Mouse (Mus musculus): ENCODE data around the gene Plekhm3. TPM values are rescaled to one million over a fixed set of nuclear protein-coding genes. Genes with fewer than 3 reads are reported as not detected.
"Not testable (repeated sequence)": the region's sequence is repeated elsewhere in the genome, so short reads cannot be mapped to it uniquely, and the experiment has no call there.

Gene Plekhm3
- polyA plus RNA-seq, 1 experiment from 2014 or later, result 6.0 TPM

- H3K4me3 ChIP-seq (ENCODE audit: low read length), result peak overlapping the region; percentile 96
- peak overlapping the region; percentile 92 for H3K9ac ChIP-seq (ENCODE audit: low read length)
- ATAC-seq (ENCODE audit: low read depth), result 0 out of 2 replicates have a peak, but pooled peaks have one; percentile 23
- H3K4me1 ChIP-seq (replicated peaks; ENCODE audit: control insufficient read depth, insufficient read depth, low read length), result no peaks in the 10 kb centered on the region
- H3K36me3 ChIP-seq (ENCODE audit: control insufficient read depth, insufficient read depth, low read length), result no peaks in the 10 kb centered on the region
- H3K27me3 ChIP-seq (ENCODE audit: control insufficient read depth, insufficient read depth, low read depth, low read length), result no peaks in the 10 kb centered on the region
- H3K27ac ChIP-seq (ENCODE audit: low read length), result no peak overlapping the region
- WGBS, result 42% methylated on average over 8 of the region's 8 CpGs
- H3K9me3 ChIP-seq (ENCODE audit: control insufficient read depth, low read length), result no peaks in the 10 kb centered on the region
- H3K4me2 ChIP-seq (ENCODE audit: low read depth, low read length), result peak overlapping the region; percentile 64
Measured at GRCm38 (mm10) chr1:64957021-64957489, 431 bp upstream of the Plekhm3 start.

- not testable (repeated sequence) for ATAC-seq (ENCODE audit: low read depth); H3K27ac ChIP-seq (ENCODE audit: low read length); H3K27me3 ChIP-seq (ENCODE audit: control insufficient read depth, insufficient read depth, low read depth, low read length); H3K36me3 ChIP-seq (ENCODE audit: control insufficient read depth, insufficient read depth, low read length); H3K4me3 ChIP-seq (ENCODE audit: low read length); H3K4me1 ChIP-seq (replicated peaks; ENCODE audit: control insufficient read depth, insufficient read depth, low read length); H3K9ac ChIP-seq (ENCODE audit: low read length); H3K9me3 ChIP-seq (ENCODE audit: control insufficient read depth, low read length); H3K4me2 ChIP-seq (ENCODE audit: low read depth, low read length)
- WGBS, result 87% methylated on average over 7 of the region's 7 CpGs
Measured at GRCm38 (mm10) chr1:64954786-64955185, 1.8 kb downstream of the Plekhm3 start.

- Histone ChIP-seq H3K4me3 (ENCODE audit: low read length) (no peak overlapping the region), H3K27me3 (ENCODE audit: control insufficient read depth, insufficient read depth, low read depth, low read length) (no peaks in the 10 kb centered on the region), H3K9ac (ENCODE audit: low read length) (no peak overlapping the region), H3K4me2 (ENCODE audit: low read depth, low read length) (no peak overlapping the region), H3K27ac (ENCODE audit: low read length) (no peak overlapping the region), H3K36me3 (ENCODE audit: control insufficient read depth, insufficient read depth, low read length) (no peaks in the 10 kb centered on the region), H3K4me1 (replicated peaks; ENCODE audit: control insufficient read depth, insufficient read depth, low read length) (0 out of 2 replicates have a peak, but pooled peaks cover 6% of the 10 kb centered on the region), H3K9me3 (ENCODE audit: control insufficient read depth, low read length) (no peaks in the 10 kb centered on the region)
- 91% methylated on average over 3 of the region's 3 CpGs for WGBS
- no peak for ATAC-seq (ENCODE audit: low read depth)
Measured at GRCm38 (mm10) chr1:64950271-64950670, 6.4 kb downstream of the Plekhm3 start.

- 0 out of 2 replicates have a peak overlapping the region, but pooled peaks have one; percentile 13 for H3K27ac ChIP-seq (ENCODE audit: low read length)
- 0 out of 2 replicates have a peak, but pooled peaks cover 6% of the 10 kb centered on the region for H3K4me1 ChIP-seq (replicated peaks; ENCODE audit: control insufficient read depth, insufficient read depth, low read length)
- no peak overlapping the region for H3K4me3 ChIP-seq (ENCODE audit: low read length)
- no peak overlapping the region for H3K9ac ChIP-seq (ENCODE audit: low read length)
- 49% methylated on average over 8 of the region's 8 CpGs for WGBS
- H3K36me3 ChIP-seq (ENCODE audit: control insufficient read depth, insufficient read depth, low read length), result no peaks in the 10 kb centered on the region
- no peaks in the 10 kb centered on the region for H3K27me3 ChIP-seq (ENCODE audit: control insufficient read depth, insufficient read depth, low read depth, low read length)
- peak; percentile 85; the same call in 1 of the 2 replicates for ATAC-seq (ENCODE audit: low read depth)
- H3K9me3 ChIP-seq (ENCODE audit: control insufficient read depth, low read length), result no peaks in the 10 kb centered on the region
- no peak overlapping the region for H3K4me2 ChIP-seq (ENCODE audit: low read depth, low read length)
Measured at GRCm38 (mm10) chr1:64949377-64949776, 7.2 kb downstream of the Plekhm3 start.

GRCm38 (mm10) chr1:64946106-64946505 is 10.5 kb downstream of the Plekhm3 start:
- H3K27ac ChIP-seq (ENCODE audit: low read length), result no peak overlapping the region
- no peak for ATAC-seq (ENCODE audit: low read depth)

GRCm38 (mm10) chr1:64945214-64945785 is 11.3 kb downstream of the Plekhm3 start:
- no peak overlapping the region for H3K4me2 ChIP-seq (ENCODE audit: low read depth, low read length)
- no peaks in the 10 kb centered on the region for H3K36me3 ChIP-seq (ENCODE audit: control insufficient read depth, insufficient read depth, low read length)
- no peaks in the 10 kb centered on the region for H3K9me3 ChIP-seq (ENCODE audit: control insufficient read depth, low read length)
- no peaks in the 10 kb centered on the region for H3K27me3 ChIP-seq (ENCODE audit: control insufficient read depth, insufficient read depth, low read depth, low read length)
- H3K4me3 ChIP-seq (ENCODE audit: low read length), result no peak overlapping the region
- H3K27ac ChIP-seq (ENCODE audit: low read length), result no peak overlapping the region
- no peak overlapping the region for H3K9ac ChIP-seq (ENCODE audit: low read length)
- ATAC-seq (ENCODE audit: low read depth), result no peak
- 60% methylated on average over 9 of the region's 9 CpGs for WGBS
- 0 out of 2 replicates have a peak, but pooled peaks cover 6% of the 10 kb centered on the region for H3K4me1 ChIP-seq (replicated peaks; ENCODE audit: control insufficient read depth, insufficient read depth, low read length)

More at GRCm38 (mm10) chr1:64946106-64946505, 10.5 kb downstream of the Plekhm3 start:
- Histone ChIP-seq H3K4me3 (ENCODE audit: low read length) (no peak overlapping the region), H3K36me3 (ENCODE audit: control insufficient read depth, insufficient read depth, low read length) (no peaks in the 10 kb centered on the region), H3K9ac (ENCODE audit: low read length) (no peak overlapping the region), H3K4me2 (ENCODE audit: low read depth, low read length) (no peak overlapping the region), H3K4me1 (replicated peaks; ENCODE audit: control insufficient read depth, insufficient read depth, low read length) (0 out of 2 replicates have a peak, but pooled peaks cover 6% of the 10 kb centered on the region), H3K9me3 (ENCODE audit: control insufficient read depth, low read length) (no peaks in the 10 kb centered on the region), H3K27me3 (ENCODE audit: control insufficient read depth, insufficient read depth, low read depth, low read length) (no peaks in the 10 kb centered on the region)
- 24% methylated on average over 4 of the region's 4 CpGs for WGBS

- WGBS, result 76% methylated on average over 2 of the region's 2 CpGs
- no peaks in the 10 kb centered on the region for H3K36me3 ChIP-seq (ENCODE audit: control insufficient read depth, insufficient read depth, low read length)
- no peak overlapping the region for H3K27ac ChIP-seq (ENCODE audit: low read length)
- no peak overlapping the region for H3K4me2 ChIP-seq (ENCODE audit: low read depth, low read length)
- no peak overlapping the region for H3K9ac ChIP-seq (ENCODE audit: low read length)
- no peaks in the 10 kb centered on the region for H3K9me3 ChIP-seq (ENCODE audit: control insufficient read depth, low read length)
- no peaks in the 10 kb centered on the region for H3K27me3 ChIP-seq (ENCODE audit: control insufficient read depth, insufficient read depth, low read depth, low read length)
- no peak for ATAC-seq (ENCODE audit: low read depth)
- H3K4me1 ChIP-seq (replicated peaks; ENCODE audit: control insufficient read depth, insufficient read depth, low read length), result 0 out of 2 replicates have a peak, but pooled peaks cover 6% of the 10 kb centered on the region
- H3K4me3 ChIP-seq (ENCODE audit: low read length), result no peak overlapping the region
Measured at GRCm38 (mm10) chr1:64944746-64945145, 11.9 kb downstream of the Plekhm3 start.

- 69% methylated on average over 4 of the region's 4 CpGs for WGBS
- Histone ChIP-seq H3K27me3 (ENCODE audit: control insufficient read depth, insufficient read depth, low read depth, low read length) (no peaks in the 10 kb centered on the region), H3K4me2 (ENCODE audit: low read depth, low read length) (no peak overlapping the region), H3K4me3 (ENCODE audit: low read length) (no peak overlapping the region), H3K9ac (ENCODE audit: low read length) (no peak overlapping the region), H3K36me3 (ENCODE audit: control insufficient read depth, insufficient read depth, low read length) (no peaks in the 10 kb centered on the region), H3K27ac (ENCODE audit: low read length) (no peak overlapping the region), H3K4me1 (replicated peaks; ENCODE audit: control insufficient read depth, insufficient read depth, low read length) (no peaks in the 10 kb centered on the region), H3K9me3 (ENCODE audit: control insufficient read depth, low read length) (no peaks in the 10 kb centered on the region)
- ATAC-seq (ENCODE audit: low read depth), result no peak
Measured at GRCm38 (mm10) chr1:64942006-64942755, 14.4 kb downstream of the Plekhm3 start.

GRCm38 (mm10) chr1:64938907-64939306 is 17.7 kb downstream of the Plekhm3 start:
- H3K9ac ChIP-seq (ENCODE audit: low read length), result no peak overlapping the region
- ATAC-seq (ENCODE audit: low read depth), result no peak
- no peak overlapping the region for H3K4me3 ChIP-seq (ENCODE audit: low read length)
- no peak overlapping the region for H3K27ac ChIP-seq (ENCODE audit: low read length)
- no peak overlapping the region for H3K4me2 ChIP-seq (ENCODE audit: low read depth, low read length)
- no peaks in the 10 kb centered on the region for H3K36me3 ChIP-seq (ENCODE audit: control insufficient read depth, insufficient read depth, low read length)
- no peaks in the 10 kb centered on the region for H3K9me3 ChIP-seq (ENCODE audit: control insufficient read depth, low read length)
- H3K27me3 ChIP-seq (ENCODE audit: control insufficient read depth, insufficient read depth, low read depth, low read length), result no peaks in the 10 kb centered on the region
- no peaks in the 10 kb centered on the region for H3K4me1 ChIP-seq (replicated peaks; ENCODE audit: control insufficient read depth, insufficient read depth, low read length)
- 81% methylated on average over 7 of the region's 7 CpGs for WGBS
